Mouse (Mus musculus): ENCODE measurements around the gene Opn1mw.

DNA sequence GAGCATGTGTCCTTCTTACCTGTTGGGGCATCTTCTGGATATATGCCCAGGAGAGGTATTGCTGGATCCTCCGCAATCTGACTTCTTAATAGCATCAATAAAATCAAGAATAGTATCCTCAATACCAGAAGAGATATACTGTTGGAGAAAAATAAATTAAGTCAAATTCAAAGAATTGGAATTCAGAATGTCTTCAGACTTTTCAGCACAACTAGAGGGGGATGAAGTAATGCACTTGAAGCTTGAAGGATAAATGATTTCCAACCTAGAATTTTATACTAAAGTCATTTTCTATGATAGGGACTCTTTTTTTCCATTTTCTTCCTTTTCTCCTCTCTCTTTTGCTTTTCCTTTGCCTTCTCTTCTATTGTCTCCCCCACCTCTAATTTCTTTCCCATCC lies 40.5 kb downstream of the Opn1mw start, which contains the start of gene Tex28:
- TF ChIP-seq POLR2A (IDR thresholded peaks at IDR 0.05; ENCODE audit: control insufficient read depth in 1 of 2, insufficient read depth in 1 of 2, low read depth in 1 of 2, low read length in 2 of 2, poor library complexity in 1 of 2), result no peak
- TF ChIP-seq ZNF384 (IDR thresholded peaks at IDR 0.05; ENCODE audit: low read depth, low read length), result no peak
- TF ChIP-seq MAFK (IDR thresholded peaks at IDR 0.05; ENCODE audit: borderline replicate concordance, low read depth, low read length), result no peak
